Mouse (Mus musculus): ENCODE results near the gene Aff3.

DNA sequence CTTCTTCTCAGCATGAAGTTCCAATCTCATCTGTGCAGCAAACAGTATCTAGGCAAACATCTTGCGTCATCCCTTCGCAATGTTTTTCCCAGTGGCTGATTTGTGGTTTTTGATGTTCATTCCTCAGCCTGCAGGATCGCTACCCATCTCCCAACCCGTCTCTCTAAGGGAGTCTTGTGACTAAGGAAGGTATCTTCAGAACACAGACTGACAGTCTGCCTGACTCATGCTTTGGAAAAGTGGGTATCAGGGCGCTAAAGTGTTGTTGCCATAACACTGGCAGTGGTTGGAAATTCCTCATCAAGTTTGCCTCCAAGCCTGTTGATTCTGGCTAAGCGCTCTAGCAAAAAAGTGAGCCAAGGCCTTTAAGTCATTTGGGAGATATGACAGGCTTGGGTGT is 372.8 kb downstream of the Aff3 start:
- TF ChIP-seq CTCF (IDR thresholded peaks at IDR 0.05; ENCODE audit: insufficient read depth, low read length) (no peak), POLR2A (IDR thresholded peaks at IDR 0.05; ENCODE audit: borderline replicate concordance, extremely low read depth, low read depth, low read length) (no peak)

Measured in lung, adult 2 months (tissue).